Mouse (Mus musculus): ENCODE data around the gene Ppif. TPM values are rescaled to one million over a fixed set of nuclear protein-coding genes. Genes with fewer than 3 reads are reported as not detected.

Ppif gene
- polyA plus RNA-seq, 1 experiment from 2014 or later = 13.8 TPM

- Histone ChIP-seq H3K9me3 (ENCODE audit: low read length) (no peaks in the 10 kb centered on the region), H3K4me1 (ENCODE audit: insufficient read depth, low read depth, low read length) (no peaks in the 10 kb centered on the region), H3K36me3 (ENCODE audit: insufficient read depth, low read length) (no peaks in the 10 kb centered on the region), H3K9ac (replicated peaks; ENCODE audit: low read depth) (no peak overlapping the region), H3K27me3 (replicated peaks; ENCODE audit: insufficient read depth, low read length) (no peaks in the 10 kb centered on the region), H3K4me3 (ENCODE audit: low read depth, low read length) (no peak overlapping the region), H3K4me2 (replicated peaks; ENCODE audit: low read depth, low read length) (no peak overlapping the region), H3K27ac (ENCODE audit: low read length) (no peak overlapping the region)
- 53% methylated on average over 11 of the region's 11 CpGs for WGBS
- TF ChIP-seq EP300 (IDR thresholded peaks at IDR 0.05) = no peak
- TF ChIP-seq CTCF (IDR thresholded peaks at IDR 0.05) = peak; percentile 57
- DNase-seq (ENCODE audit: low spot score) (no peak), ATAC-seq (no peak)
Observed at GRCm38 (mm10) chr14:25745365-25746184, 51.6 kb downstream of the Ppif start.

- Histone ChIP-seq H3K4me3 (ENCODE audit: low read depth, low read length) (no peak overlapping the region), H3K4me2 (replicated peaks; ENCODE audit: low read depth, low read length) (no peak overlapping the region), H3K9me3 (ENCODE audit: low read length) (no peaks in the 10 kb centered on the region), H3K27ac (ENCODE audit: low read length) (no peak overlapping the region), H3K4me1 (ENCODE audit: insufficient read depth, low read depth, low read length) (no peaks in the 10 kb centered on the region), H3K27me3 (replicated peaks; ENCODE audit: insufficient read depth, low read length) (no peaks in the 10 kb centered on the region), H3K36me3 (ENCODE audit: insufficient read depth, low read length) (no peaks in the 10 kb centered on the region), H3K9ac (replicated peaks; ENCODE audit: low read depth) (no peak overlapping the region)
- WGBS = 93% methylated on average over 6 of the region's 6 CpGs
- no peak for TF ChIP-seq EP300 (IDR thresholded peaks at IDR 0.05)
- TF ChIP-seq CTCF (IDR thresholded peaks at IDR 0.05) = no peak
- ATAC-seq = no peak
- DNase-seq (ENCODE audit: low spot score) = no peak
Observed at GRCm38 (mm10) chr14:25746371-25746770, 52.4 kb downstream of the Ppif start.

- ATAC-seq = no peak
- no peak overlapping the region for H3K27ac ChIP-seq (ENCODE audit: low read length)
- 64% methylated on average over 21 of the region's 21 CpGs for WGBS
Observed at GRCm38 (mm10) chr14:25746971-25747945, 53.3 kb downstream of the Ppif start.

GRCm38 (mm10) chr14:25747996-25748756 is 54.2 kb downstream of the Ppif start:
- Histone ChIP-seq H3K4me3 (ENCODE audit: low read depth, low read length) (no peak overlapping the region), H3K27me3 (replicated peaks; ENCODE audit: insufficient read depth, low read length) (no peaks in the 10 kb centered on the region), H3K4me1 (ENCODE audit: insufficient read depth, low read depth, low read length) (no peaks in the 10 kb centered on the region), H3K27ac (ENCODE audit: low read length) (no peak overlapping the region), H3K4me2 (replicated peaks; ENCODE audit: low read depth, low read length) (no peak overlapping the region), H3K36me3 (ENCODE audit: insufficient read depth, low read length) (no peaks in the 10 kb centered on the region), H3K9ac (replicated peaks; ENCODE audit: low read depth) (no peak overlapping the region), H3K9me3 (ENCODE audit: low read length) (no peaks in the 10 kb centered on the region)
- WGBS = 66% methylated on average over 6 of the region's 7 CpGs
- no peak for TF ChIP-seq EP300 (IDR thresholded peaks at IDR 0.05)
- TF ChIP-seq CTCF (IDR thresholded peaks at IDR 0.05) = no peak
- DNase-seq (ENCODE audit: low spot score) (no peak), ATAC-seq (no peak)

More at GRCm38 (mm10) chr14:25746971-25747945, 53.3 kb downstream of the Ppif start:
- Histone ChIP-seq H3K4me2 (replicated peaks; ENCODE audit: low read depth, low read length) (no peak overlapping the region), H3K9me3 (ENCODE audit: low read length) (no peaks in the 10 kb centered on the region), H3K4me1 (ENCODE audit: insufficient read depth, low read depth, low read length) (no peaks in the 10 kb centered on the region), H3K4me3 (ENCODE audit: low read depth, low read length) (no peak overlapping the region), H3K9ac (replicated peaks; ENCODE audit: low read depth) (no peak overlapping the region), H3K27me3 (replicated peaks; ENCODE audit: insufficient read depth, low read length) (no peaks in the 10 kb centered on the region), H3K36me3 (ENCODE audit: insufficient read depth, low read length) (no peaks in the 10 kb centered on the region)
- peak; percentile 30 for DNase-seq (ENCODE audit: low spot score)
- no peak for TF ChIP-seq CTCF (IDR thresholded peaks at IDR 0.05)
- TF ChIP-seq EP300 (IDR thresholded peaks at IDR 0.05) = no peak

- H3K36me3 ChIP-seq (ENCODE audit: insufficient read depth, low read length) = no peaks in the 10 kb centered on the region
- peak; percentile 45 for ATAC-seq
- H3K27ac ChIP-seq (ENCODE audit: low read length) = peak overlapping the region; percentile 47; the same call in 1 of the 2 replicates
Observed at GRCm38 (mm10) chr14:25749143-25749909, 55.4 kb downstream of the Ppif start.

More at GRCm38 (mm10) chr14:25749143-25749909, 55.4 kb downstream of the Ppif start:
- peak; percentile 33; the same call in 1 of the 2 replicates for TF ChIP-seq CTCF (IDR thresholded peaks at IDR 0.05)
- TF ChIP-seq EP300 (IDR thresholded peaks at IDR 0.05) = peak; percentile 16; the same call in 1 of the 2 replicates
- 44% methylated on average over 13 of the region's 13 CpGs for WGBS
- DNase-seq (ENCODE audit: low spot score) = peak; percentile 74
- Histone ChIP-seq H3K27me3 (replicated peaks; ENCODE audit: insufficient read depth, low read length) (no peaks in the 10 kb centered on the region), H3K4me1 (ENCODE audit: insufficient read depth, low read depth, low read length) (no peaks in the 10 kb centered on the region), H3K4me3 (ENCODE audit: low read depth, low read length) (no peak overlapping the region), H3K9ac (replicated peaks; ENCODE audit: low read depth) (no peak overlapping the region), H3K4me2 (replicated peaks; ENCODE audit: low read depth, low read length) (no peak overlapping the region), H3K9me3 (ENCODE audit: low read length) (no peaks in the 10 kb centered on the region)

Other genes with a start within 250 kb of the Ppif start
- 18.0 and 20.2 TPM in 2 replicates for gene Zmiz1, start 235.0 kb upstream of the Ppif start, polyA plus RNA-seq (2015; fragmentation: Nextera tagmentation; extraction: Ambion mirVana)
- gene Zcchc24, start 74.9 kb downstream of the Ppif start, polyA plus RNA-seq (2015; fragmentation: Nextera tagmentation; extraction: Ambion mirVana) = 19.3 and 19.5 TPM in 2 replicates
- gene Anxa11, start 148.0 kb downstream of the Ppif start, polyA plus RNA-seq (2015; fragmentation: Nextera tagmentation; extraction: Ambion mirVana) = 54.6 and 55.3 TPM in 2 replicates
- gene Plac9a, start 208.9 kb downstream of the Ppif start, polyA plus RNA-seq (2015; fragmentation: Nextera tagmentation; extraction: Ambion mirVana) = 5.1 and 13.2 TPM in 2 replicates
- gene Tmem254a, start 233.5 kb downstream of the Ppif start, polyA plus RNA-seq (2015; fragmentation: Nextera tagmentation; extraction: Ambion mirVana) = 4.5 and 4.6 TPM in 2 replicates
- 0.10 TPM in 1 of 2 replicates, not detected in the other for gene Cphx1, start 244.2 kb downstream of the Ppif start, polyA plus RNA-seq (2015; fragmentation: Nextera tagmentation; extraction: Ambion mirVana)